Mouse (Mus musculus) erythroblast, embryonic 14.5 days (primary cell): ENCODE results near the gene Hivep3. TPM values are rescaled to one million over a fixed set of nuclear protein-coding genes. Genes with fewer than 3 reads are reported as not detected.

Experiments
- H3K27me3 ChIP-seq: 2 replicates; pipeline ENCODE4 v1.6.1; 2012; ENCODE audit warnings: inconsistent platforms; ENCODE audit not compliant: control insufficient read depth
- H3K36me3 ChIP-seq: 2 replicates; pipeline ENCODE4 v1.6.1; 2012; ENCODE audit warnings: mild to moderate bottlenecking, inconsistent platforms; ENCODE audit not compliant: control insufficient read depth
- H3K4me1 ChIP-seq: 2 replicates; pipeline ENCODE4 v1.6.1; 2012; ENCODE audit warnings: inconsistent platforms; ENCODE audit not compliant: control insufficient read depth
- H3K4me3 ChIP-seq: replicated peaks from 2 replicates; pipeline ENCODE3; 2012; ENCODE audit warnings: moderate library complexity, mild to moderate bottlenecking, inconsistent platforms
- H3K9me3 ChIP-seq: 2 replicates; pipeline ENCODE4 v1.6.1; 2012; ENCODE audit warnings: low read length, inconsistent platforms, mixed read lengths; ENCODE audit not compliant: control insufficient read depth
- GATA1 ChIP-seq: IDR thresholded peaks from 2 replicates; pipeline ENCODE4 v1.6.1; 2012; ENCODE audit warnings: low read length, inconsistent platforms, mixed read lengths
- TAL1 ChIP-seq: IDR thresholded peaks from 3 replicates; pipeline ENCODE4 v1.6.1; 2012; ENCODE audit warnings: low read length, inconsistent platforms, mixed read lengths
- polyA plus RNA-seq: library from polyadenylated mRNA; stranded (reverse); fragments of >175 nt; gene quantifications from 2 replicates; pipeline ENCODE4 v1.2.3, GENCODE M21; 2012

Gene Hivep3
- polyA plus RNA-seq, 1 experiment = 0.01 TPM

DNA sequence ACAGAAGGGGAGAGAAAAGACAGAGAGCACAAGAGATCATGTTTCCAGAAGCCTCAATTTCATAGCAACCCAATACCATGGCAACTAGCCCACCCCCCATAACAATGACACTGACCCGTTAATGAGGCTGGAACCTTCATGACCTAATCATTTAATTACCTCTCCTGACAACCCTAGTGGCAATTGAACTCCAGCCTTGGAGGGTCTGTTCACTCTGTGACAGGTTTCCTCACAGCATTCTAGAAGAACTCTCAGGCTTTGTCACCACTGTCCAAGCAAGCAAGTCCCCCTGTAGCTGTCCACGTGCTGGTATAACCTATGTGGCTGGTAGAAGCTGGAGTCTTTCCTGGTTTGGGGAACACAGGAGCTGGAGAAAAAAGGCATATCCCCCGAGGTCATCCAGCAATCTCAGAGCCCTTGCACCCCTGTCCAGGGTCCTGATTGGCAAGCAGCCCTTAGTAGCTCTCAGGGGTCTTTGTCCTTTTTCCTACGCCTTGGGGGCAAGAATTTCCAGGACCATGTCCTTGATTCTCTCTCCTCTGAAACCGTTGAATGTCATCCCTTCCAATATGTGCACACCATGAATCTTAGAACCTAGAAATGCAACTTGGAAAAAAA is 450.9 kb downstream of the Hivep3 start:
- Histone ChIP-seq H3K4me3 (no peak overlapping the region), H3K36me3 (no peaks in the 10 kb centered on the region), H3K9me3 (no peaks in the 10 kb centered on the region), H3K27me3 (no peaks in the 10 kb centered on the region), H3K4me1 (no peaks in the 10 kb centered on the region)
- no peak for TF ChIP-seq TAL1
- TF ChIP-seq GATA1 = no peak

GRCm38 (mm10) chr4:120186441-120186840 is 452.9 kb downstream of the Hivep3 start:
- Histone ChIP-seq H3K4me3 (no peak overlapping the region), H3K36me3 (no peaks in the 10 kb centered on the region), H3K27me3 (no peaks in the 10 kb centered on the region), H3K9me3 (no peaks in the 10 kb centered on the region), H3K4me1 (no peaks in the 10 kb centered on the region)
- no peak for TF ChIP-seq TAL1
- TF ChIP-seq GATA1 = no peak

DNA sequence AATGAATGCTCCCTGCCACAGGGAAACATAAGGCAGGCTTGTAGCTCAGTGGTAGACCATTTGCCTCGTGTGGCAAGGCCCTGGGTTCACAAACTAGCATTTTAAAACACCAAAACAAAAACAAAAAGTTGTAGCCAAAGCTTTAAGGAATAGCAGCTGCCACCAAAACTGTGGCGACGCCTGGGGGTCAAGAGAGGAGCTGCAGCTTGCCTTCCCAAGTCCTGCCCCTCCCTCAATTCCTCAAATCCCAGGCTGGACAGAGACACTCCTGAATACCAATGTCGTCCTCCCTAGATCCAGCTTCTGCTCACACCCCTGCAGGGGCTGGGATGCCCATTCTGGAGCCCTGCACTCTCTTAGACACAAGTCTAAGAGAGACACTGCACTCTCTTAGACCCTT is 453.4 kb downstream of the Hivep3 start:
- H3K9me3 ChIP-seq = no peaks in the 10 kb centered on the region

More for the DNA sequence above, 453.4 kb downstream of the Hivep3 start:
- Histone ChIP-seq H3K27me3 (no peaks in the 10 kb centered on the region), H3K36me3 (no peaks in the 10 kb centered on the region), H3K4me1 (no peaks in the 10 kb centered on the region), H3K4me3 (no peak overlapping the region)
- TF ChIP-seq TAL1 (no peak), GATA1 (no peak)

Other genes starting within 250 kb of the Hivep3 start
- gene Rimkla, start 241.2 kb upstream of the Hivep3 start, polyA plus RNA-seq = not detected in 2 replicates
- gene Foxj3, start 196.8 kb upstream of the Hivep3 start, polyA plus RNA-seq = 0.27 and 0.28 TPM in 2 replicates
- gene Frg2f1, start 194.3 kb upstream of the Hivep3 start, polyA plus RNA-seq = 0.12 and 0.25 TPM in 2 replicates
- gene Guca2a, start 96.1 kb upstream of the Hivep3 start, polyA plus RNA-seq = not detected in 2 replicates
- not detected in 2 replicates for gene Guca2b, start 74.8 kb upstream of the Hivep3 start, polyA plus RNA-seq